Mouse (Mus musculus): Measurements from ENCODE around the gene Cldn7. TPM values are rescaled to one million over a fixed set of nuclear protein-coding genes. Genes with fewer than 3 reads are reported as not detected.

Cldn7 gene
- total and polyA plus RNA-seq, 3 experiments: 0.31 to 0.36 TPM; not detected in 1

- H3K27me3 ChIP-seq (ENCODE audit: control insufficient read depth in 1 of 2, insufficient read depth in 2 of 2, low read length in 2 of 2): no peaks in the 10 kb centered on the region
- H3K27ac ChIP-seq (ENCODE audit: control insufficient read depth, low read depth, low read length): peak overlapping the region; percentile 82
- peaks cover 25% of the 10 kb centered on the region for H3K79me2 ChIP-seq (ENCODE audit: control insufficient read depth, insufficient read depth, low read length, poor library complexity)
- DNase-seq (ENCODE audit: low read depth, low spot score): no peak
- peak overlapping the region; percentile 48 to 83 for H3K4me3 ChIP-seq (ENCODE audit: control insufficient read depth in 1 of 2, insufficient read depth in 1 of 2, low read depth in 2 of 2, low read length in 2 of 2)
- H3K9me3 ChIP-seq (replicated peaks; ENCODE audit: insufficient read depth, low read length): no peaks in the 10 kb centered on the region
- H3K36me3 ChIP-seq (ENCODE audit: control insufficient read depth in 1 of 2, insufficient read depth in 2 of 2, low read length in 2 of 2): peaks cover 0 to 16% of the 10 kb centered on the region in 2 experiments; a peak in 2 of 4 replicates
- H3K9ac ChIP-seq (ENCODE audit: control insufficient read depth, low read depth, low read length, poor library complexity, severe bottlenecking): peak overlapping the region; percentile 86
- peaks cover 0 to 14% of the 10 kb centered on the region in 2 experiments; a peak in 2 of 4 replicates for H3K4me1 ChIP-seq (ENCODE audit: control insufficient read depth in 1 of 2, insufficient read depth in 2 of 2, low read length in 2 of 2)
- TF ChIP-seq NELFE (IDR thresholded peaks at IDR 0.05; ENCODE audit: low read depth, low read length) (no peak), TBP (IDR thresholded peaks at IDR 0.05; ENCODE audit: low read depth, low read length) (0 out of 2 replicates have a peak, but pooled peaks have one; percentile 3), RCOR1 (IDR thresholded peaks at IDR 0.05; ENCODE audit: low read depth, low read length) (no peak), EP300 (IDR thresholded peaks at IDR 0.05; ENCODE audit: low read depth in 1 of 2, low read length in 2 of 2) (no peak), ETS1 (IDR thresholded peaks at IDR 0.05; ENCODE audit: low read depth, low read length) (no peak), JUND (IDR thresholded peaks at IDR 0.05; ENCODE audit: low read depth, low read length) (no peak), ZNF384 (IDR thresholded peaks at IDR 0.05; ENCODE audit: low read depth, low read length) (no peak), ZKSCAN1 (IDR thresholded peaks at IDR 0.05; ENCODE audit: low read depth, low read length) (peak; percentile 55; the same call in 1 of the 2 replicates), KAT2A (conservative IDR thresholded peaks at IDR 0.05; ENCODE audit: low read depth, low read length) (0 out of 2 replicates have a peak, but pooled peaks have one; percentile 36), TCF12 (IDR thresholded peaks at IDR 0.05; ENCODE audit: low read depth, low read length) (peak; percentile 46), POLR2AphosphoS2 (IDR thresholded peaks at IDR 0.05; ENCODE audit: low read length) (no peak), GATA1 (IDR thresholded peaks at IDR 0.05; ENCODE audit: low read depth, low read length) (no peak), CTCF (IDR thresholded peaks at IDR 0.05 in 2 of 3, conservative IDR thresholded peaks at IDR 0.05 in 1 of 3; ENCODE audit: control insufficient read depth in 1 of 3, insufficient read depth in 1 of 3, low read depth in 2 of 3, low read length in 3 of 3, poor library complexity in 1 of 3, severe bottlenecking in 1 of 3) (no peak), POLR2A (IDR thresholded peaks at IDR 0.05; ENCODE audit: control insufficient read depth in 1 of 2, insufficient read depth in 1 of 2, low read depth in 1 of 2, low read length in 2 of 2, poor library complexity in 1 of 2) (no peak), UBTF (IDR thresholded peaks at IDR 0.05; ENCODE audit: borderline replicate concordance, insufficient read depth, low read depth, low read length) (no peak), HCFC1 (IDR thresholded peaks at IDR 0.05; ENCODE audit: low read depth, low read length) (no peak), CHD1 (IDR thresholded peaks at IDR 0.05; ENCODE audit: low read depth, low read length) (no peak), USF2 (IDR thresholded peaks at IDR 0.05; ENCODE audit: borderline replicate concordance in 1 of 2, insufficient read depth in 1 of 2, low read depth in 1 of 2, low read length in 2 of 2) (no peak), USF1 (IDR thresholded peaks at IDR 0.05; ENCODE audit: low read depth, low read length) (no peak), POLR2AphosphoS5 (IDR thresholded peaks at IDR 0.05; ENCODE audit: borderline replicate concordance, low read depth, low read length) (no peak), SIN3A (IDR thresholded peaks at IDR 0.05; ENCODE audit: low read length) (no peak; the same call in 1 of the 2 replicates), MAZ (IDR thresholded peaks at IDR 0.05; ENCODE audit: low read depth, low read length) (no peak; the same call in 1 of the 2 replicates), ELF1 (IDR thresholded peaks at IDR 0.05; ENCODE audit: low read depth, low read length) (0 out of 2 replicates have a peak, but pooled peaks have one; percentile 40), MEF2A (IDR thresholded peaks at IDR 0.05; ENCODE audit: extremely low read depth, insufficient replicate concordance, low read depth, low read length, poor library complexity, severe bottlenecking) (no peak), NRF1 (IDR thresholded peaks at IDR 0.05; ENCODE audit: insufficient read depth, low read depth, low read length, poor library complexity, severe bottlenecking) (no peak), MAX (IDR thresholded peaks at IDR 0.05; ENCODE audit: low read length) (no peak), ZC3H11A (IDR thresholded peaks at IDR 0.05; ENCODE audit: low read depth, low read length) (no peak), MAFK (IDR thresholded peaks at IDR 0.05; ENCODE audit: borderline replicate concordance, low read depth, low read length) (no peak), GABPA (IDR thresholded peaks at IDR 0.05; ENCODE audit: low read depth, low read length) (no peak), MXI1 (IDR thresholded peaks at IDR 0.05; ENCODE audit: low read depth, low read length) (peak; percentile 48; the same call in 1 of the 2 replicates), ZMIZ1 (IDR thresholded peaks at IDR 0.05; ENCODE audit: low read depth, low read length) (no peak), MYC (IDR thresholded peaks at IDR 0.05; ENCODE audit: low read depth, low read length) (no peak), SMC3 (IDR thresholded peaks at IDR 0.05; ENCODE audit: low read depth, low read length) (no peak), MYB (IDR thresholded peaks at IDR 0.05; ENCODE audit: low read depth, low read length) (no peak), E2F4 (IDR thresholded peaks at IDR 0.05; ENCODE audit: borderline replicate concordance, low read depth, low read length) (no peak), CHD2 (IDR thresholded peaks at IDR 0.05; ENCODE audit: low read length) (no peak), RAD21 (IDR thresholded peaks at IDR 0.05; ENCODE audit: low read depth, low read length) (no peak), BHLHE40 (IDR thresholded peaks at IDR 0.05; ENCODE audit: borderline replicate concordance, low read depth, low read length) (no peak)
These were observed 27.1 kb downstream of the Cldn7 start for GRCm38 (mm10) chr11:69991711-69992110.
